Mouse (Mus musculus) stomach, postnatal 0 days (tissue): ENCODE measurements around the gene Espl1. TPM values are rescaled to one million over a fixed set of nuclear protein-coding genes. Genes with fewer than 3 reads are reported as not detected.
A peak's percentile ranks its signal among the peaks of the same experiment; 100 is the strongest.
"Not testable (repeated sequence)": the region's sequence is repeated elsewhere in the genome, so short reads cannot be mapped to it uniquely, and the experiment has no call there.

Experiments
- ATAC-seq: fragments of 200-750 bp; cut with Nextera tagmentation; 2 replicates; pipeline ENCODE4 v1.8.0; 2017; ENCODE audit not compliant: low FRiP score, low TSS enrichment
- DNase-seq: peaks from one replicate; pipeline ENCODE4 v3.0.0-alpha.2; 2016; ENCODE audit warnings: low spot score
- H3K27ac ChIP-seq: fragments of 300-500 bp; sonication (generic); replicated peaks from 2 replicates; pipeline ENCODE4 v1.5.1; 2014; ENCODE audit warnings: mild to moderate bottlenecking, control low read depth
- H3K27me3 ChIP-seq: fragments of 300-500 bp; sonication (generic); 2 replicates; pipeline ENCODE4 v1.6.1; 2014; ENCODE audit warnings: low read length; ENCODE audit not compliant: control insufficient read depth, insufficient read depth
- H3K36me3 ChIP-seq: fragments of 300-500 bp; sonication (generic); 2 replicates; pipeline ENCODE4 v1.6.1; 2014; ENCODE audit warnings: low read length, mixed read lengths; ENCODE audit not compliant: control insufficient read depth, insufficient read depth
- H3K4me1 ChIP-seq: fragments of 300-500 bp; sonication (generic); replicated peaks from 2 replicates; pipeline ENCODE4 v1.6.1; 2014; ENCODE audit warnings: antibody characterized with exemption; ENCODE audit not compliant: control insufficient read depth, insufficient read depth
- H3K4me2 ChIP-seq: fragments of 300-500 bp; sonication (generic); replicated peaks from 2 replicates; pipeline ENCODE4 v1.6.1; 2014; ENCODE audit warnings: low read depth, mild to moderate bottlenecking, control low read depth, moderate library complexity
- H3K4me3 ChIP-seq: fragments of 300-500 bp; sonication (generic); 2 replicates; pipeline ENCODE4 v1.5.1; 2014; ENCODE audit warnings: low read depth, low read length, control low read depth
- H3K9ac ChIP-seq: fragments of 300-500 bp; sonication (generic); 2 replicates; pipeline ENCODE4 v1.6.1; 2014; ENCODE audit warnings: mild to moderate bottlenecking, low read length, control low read depth, mixed read lengths
- H3K9me3 ChIP-seq: fragments of 300-500 bp; sonication (generic); 2 replicates; pipeline ENCODE4 v1.6.1; 2016; ENCODE audit warnings: low read length; ENCODE audit not compliant: control insufficient read depth
- CTCF ChIP-seq: IDR thresholded peaks from 2 replicates; pipeline ENCODE4 v1.5.1; 2016; ENCODE audit warnings: antibody characterized with exemption, low read depth, mild to moderate bottlenecking, moderate library complexity
- EP300 ChIP-seq: optimal IDR thresholded peaks from 2 replicates; pipeline ENCODE3; 2016; ENCODE audit warnings: antibody characterized with exemption
- WGBS: fragments of 180-500 bp; shearing (Covaris S2); extraction: QIAGEN DNeasy Blood & Tissue Kit; methylation state at CpG from one replicate; pipeline ENCODE4 v1.1.7; 2014; 5-methylcytosine and 5-hydroxymethylcytosine counted together
- polyA plus RNA-seq: library from polyadenylated mRNA; unstranded; fragments of >200 nt; fragmentation: Nextera tagmentation; extraction: Ambion mirVana; gene quantifications from 2 replicates; pipeline ENCODE4 v1.2.1, GENCODE M21; 2015

The Espl1 gene
- polyA plus RNA-seq, 1 experiment from 2014 or later, result 4.0 TPM

GRCm38 (mm10) chr15:102335925-102336324 is 39.9 kb downstream of the Espl1 start:
- not testable (repeated sequence) for ATAC-seq, DNase-seq, H3K4me1 ChIP-seq, H3K27ac ChIP-seq, H3K4me2 ChIP-seq, H3K27me3 ChIP-seq, H3K9ac ChIP-seq, H3K4me3 ChIP-seq, H3K9me3 ChIP-seq
- 89% methylated on average over 5 of the region's 5 CpGs for WGBS
- peaks cover 20% of the 10 kb centered on the region for H3K36me3 ChIP-seq
- peak; percentile 60 for TF ChIP-seq CTCF

GRCm38 (mm10) chr15:102336946-102337345 is 40.9 kb downstream of the Espl1 start:
- peaks cover 9% of the 10 kb centered on the region for H3K4me1 ChIP-seq
- ATAC-seq, result no peak
- H3K9me3 ChIP-seq, result no peaks in the 10 kb centered on the region
- no peak for DNase-seq
- H3K4me2 ChIP-seq, result no peak overlapping the region
- H3K27ac ChIP-seq, result no peak overlapping the region
- H3K4me3 ChIP-seq, result no peak overlapping the region
- H3K9ac ChIP-seq, result no peak overlapping the region
- 81% methylated on average over 4 of the region's 4 CpGs for WGBS
- TF ChIP-seq EP300 (no peak), CTCF (no peak)
- no peaks in the 10 kb centered on the region for H3K27me3 ChIP-seq
- H3K36me3 ChIP-seq, result peaks cover 20% of the 10 kb centered on the region

GRCm38 (mm10) chr15:102339612-102340011 is 43.5 kb downstream of the Espl1 start:
- ATAC-seq, result peak; percentile 77
- H3K36me3 ChIP-seq, result peaks cover 15% of the 10 kb centered on the region
- 0 out of 2 replicates have a peak overlapping the region, but pooled peaks have one; percentile 27 for H3K9ac ChIP-seq
- no peaks in the 10 kb centered on the region for H3K9me3 ChIP-seq
- no peak overlapping the region for H3K27ac ChIP-seq
- H3K4me1 ChIP-seq, result no peaks in the 10 kb centered on the region
- 52% methylated on average over 5 of the region's 5 CpGs for WGBS
- peak; percentile 5; the same call in 1 of the 2 replicates for TF ChIP-seq CTCF
- TF ChIP-seq EP300, result no peak
- no peak overlapping the region for H3K4me3 ChIP-seq
- no peak overlapping the region for H3K4me2 ChIP-seq
- DNase-seq, result peak; percentile 69
- no peaks in the 10 kb centered on the region for H3K27me3 ChIP-seq

GRCm38 (mm10) chr15:102341580-102341979 is 45.5 kb downstream of the Espl1 start:
- Histone ChIP-seq H3K27me3 (no peaks in the 10 kb centered on the region), H3K9ac (no peak overlapping the region), H3K4me2 (no peak overlapping the region), H3K4me3 (no peak overlapping the region), H3K4me1 (no peaks in the 10 kb centered on the region), H3K36me3 (peaks cover 12% of the 10 kb centered on the region), H3K27ac (no peak overlapping the region), H3K9me3 (no peaks in the 10 kb centered on the region)
- TF ChIP-seq EP300 (no peak), CTCF (peak; percentile 77)
- WGBS, result 17% methylated on average over 1 of the region's 1 CpGs
- ATAC-seq (no peak), DNase-seq (peak; percentile 61)

GRCm38 (mm10) chr15:102344490-102344889 is 48.4 kb downstream of the Espl1 start:
- TF ChIP-seq CTCF, result no peak
- TF ChIP-seq EP300, result no peak
- no peak overlapping the region for H3K9ac ChIP-seq
- no peaks in the 10 kb centered on the region for H3K4me1 ChIP-seq
- H3K36me3 ChIP-seq, result peaks cover 2% of the 10 kb centered on the region; the same call in 1 of the 2 replicates
- ATAC-seq (no peak), DNase-seq (no peak)
- no peak overlapping the region for H3K4me3 ChIP-seq
- no peaks in the 10 kb centered on the region for H3K9me3 ChIP-seq
- H3K4me2 ChIP-seq, result no peak overlapping the region
- H3K27me3 ChIP-seq, result no peaks in the 10 kb centered on the region
- WGBS, result 91% methylated on average over 3 of the region's 3 CpGs
- H3K27ac ChIP-seq, result no peak overlapping the region

- 55% methylated on average over 4 of the region's 4 CpGs for WGBS
- peak; percentile 59 for ATAC-seq
These were observed 50.4 kb downstream of the Espl1 start for GRCm38 (mm10) chr15:102346444-102346843.

More at GRCm38 (mm10) chr15:102346444-102346843, 50.4 kb downstream of the Espl1 start:
- DNase-seq, result peak; percentile 82
- Histone ChIP-seq H3K9ac (no peak overlapping the region), H3K4me2 (no peak overlapping the region), H3K4me3 (no peak overlapping the region), H3K36me3 (0 out of 2 replicates have a peak, but pooled peaks cover 2% of the 10 kb centered on the region), H3K4me1 (no peaks in the 10 kb centered on the region; the same call in 1 of the 2 replicates), H3K27me3 (no peaks in the 10 kb centered on the region), H3K27ac (no peak overlapping the region), H3K9me3 (no peaks in the 10 kb centered on the region)
- no peak for TF ChIP-seq EP300
- TF ChIP-seq CTCF, result no peak
